Mouse (Mus musculus) ES-Bruce4 (cell line): ENCODE results near the gene Olfr556.

Experiments used
- CTCF ChIP-seq: IDR thresholded peaks from one replicate; pipeline ENCODE4 v1.8.1; 2011; ENCODE audit warnings: low read depth, low read length
- EP300 ChIP-seq: IDR thresholded peaks from 2 replicates; pipeline ENCODE4 v1.6.1; 2011; ENCODE audit warnings: low read depth, low read length; ENCODE audit not compliant: insufficient read depth

GRCm38 (mm10) chr7:102664599-102664998, at the start of gene Olfr556:
- TF ChIP-seq CTCF (no peak), EP300 (no peak)
